Mouse (Mus musculus) midbrain, embryonic 13.5 days (tissue): Measurements from ENCODE around the gene Naga. TPM values are rescaled to one million over a fixed set of nuclear protein-coding genes. Genes with fewer than 3 reads are reported as not detected.

Experiments
- polyA plus RNA-seq: library from polyadenylated mRNA; unstranded; fragments of >200 nt; fragmentation: Nextera tagmentation; extraction: Ambion mirVana; gene quantifications from 2 replicates; pipeline ENCODE4 v1.2.1, GENCODE M21; 2015

Naga gene
- polyA plus RNA-seq, 1 experiment from 2014 or later, result 22.7 TPM

Other genes with a start within 250 kb of the Naga start
- gene Ccdc134, start 211.0 kb downstream of the Naga start, polyA plus RNA-seq, result 12.0 and 14.0 TPM in 2 replicates
- gene Srebf2, start 191.7 kb downstream of the Naga start, polyA plus RNA-seq, result 225 and 230 TPM in 2 replicates
- 0.50 and 0.70 TPM in 2 replicates for gene Shisa8, start 126.1 kb downstream of the Naga start, polyA plus RNA-seq
- gene Tnfrsf13c, start 114.6 kb downstream of the Naga start, polyA plus RNA-seq, result not detected in 2 replicates
- 28.6 and 30.4 TPM in 2 replicates for gene Cenpm, start 94.2 kb downstream of the Naga start, polyA plus RNA-seq
- 9.6 and 9.7 TPM in 2 replicates for gene 1500009C09Rik, start 86.5 kb downstream of the Naga start, polyA plus RNA-seq
- gene Sept3, start 64.0 kb downstream of the Naga start, polyA plus RNA-seq, result 341 and 349 TPM in 2 replicates
- not detected in 2 replicates for gene Wbp2nl, start 40.0 kb downstream of the Naga start, polyA plus RNA-seq
- gene Pheta2, start within 50 bp of the Naga start, polyA plus RNA-seq, result 0.99 and 1.5 TPM in 2 replicates
- gene Smdt1, start within 50 bp of the Naga start, polyA plus RNA-seq, result 303 and 324 TPM in 2 replicates
- gene Ndufa6, start 15.4 kb upstream of the Naga start, polyA plus RNA-seq, result 350 and 359 TPM in 2 replicates
- 1.1 and 1.8 TPM in 2 replicates for gene Cyp2d22, start 41.3 kb upstream of the Naga start, polyA plus RNA-seq
- gene Cyp2d11, start 55.1 kb upstream of the Naga start, polyA plus RNA-seq, result not detected in 2 replicates
- not detected in 2 replicates for gene Cyp2d10, start 68.3 kb upstream of the Naga start, polyA plus RNA-seq
- not detected in 2 replicates for gene Cyp2d9, start 94.5 kb upstream of the Naga start, polyA plus RNA-seq
- gene Cyp2d12, start 216.1 kb upstream of the Naga start, polyA plus RNA-seq, result not detected in 2 replicates